Mouse (Mus musculus) testis, adult 2 months (tissue): ENCODE results near the gene Foxp4.

Source experiments
- CTCF ChIP-seq: fragments of 200-500 bp; IDR thresholded peaks from 2 replicates; pipeline ENCODE4 v1.5.1; 2012; ENCODE audit warnings: low read depth, mild to moderate bottlenecking, inconsistent platforms, low read length, moderate library complexity; ENCODE audit not compliant: control insufficient read depth, insufficient read depth, insufficient replicate concordance
- POLR2A ChIP-seq: fragments of 200-500 bp; IDR thresholded peaks from 2 replicates; pipeline ENCODE4 v1.6.1; 2012; ENCODE audit warnings: low read depth, mild to moderate bottlenecking, inconsistent platforms, low read length, moderate library complexity; ENCODE audit not compliant: control insufficient read depth

DNA sequence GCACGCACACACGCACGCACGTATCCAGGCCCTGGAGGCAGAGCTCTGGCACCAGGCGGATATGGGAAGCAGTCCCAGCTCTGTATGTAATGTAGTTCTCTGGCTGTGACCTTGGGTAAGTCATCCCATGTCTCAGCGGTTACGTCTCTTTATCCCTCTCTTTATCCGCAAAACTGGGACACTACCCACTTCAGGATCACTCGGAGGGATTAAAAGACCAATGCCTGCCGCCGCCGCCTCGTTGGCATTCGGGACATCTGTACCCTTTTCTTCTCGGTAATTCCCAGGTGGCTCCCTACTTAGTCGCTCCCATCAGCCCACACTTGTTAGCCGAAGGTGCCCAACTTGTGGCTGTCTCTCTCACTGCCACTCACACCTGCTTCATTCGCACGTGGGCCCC, 35.2 kb downstream of the Foxp4 start:
- TF ChIP-seq POLR2A = no peak
- no peak for TF ChIP-seq CTCF
